Mouse (Mus musculus): Measurements from ENCODE around the gene Myrip. TPM values are rescaled to one million over a fixed set of nuclear protein-coding genes. Genes with fewer than 3 reads are reported as not detected.

The Myrip gene
- polyA plus RNA-seq, 2 experiments: 0.37 to 0.73 TPM

DNA sequence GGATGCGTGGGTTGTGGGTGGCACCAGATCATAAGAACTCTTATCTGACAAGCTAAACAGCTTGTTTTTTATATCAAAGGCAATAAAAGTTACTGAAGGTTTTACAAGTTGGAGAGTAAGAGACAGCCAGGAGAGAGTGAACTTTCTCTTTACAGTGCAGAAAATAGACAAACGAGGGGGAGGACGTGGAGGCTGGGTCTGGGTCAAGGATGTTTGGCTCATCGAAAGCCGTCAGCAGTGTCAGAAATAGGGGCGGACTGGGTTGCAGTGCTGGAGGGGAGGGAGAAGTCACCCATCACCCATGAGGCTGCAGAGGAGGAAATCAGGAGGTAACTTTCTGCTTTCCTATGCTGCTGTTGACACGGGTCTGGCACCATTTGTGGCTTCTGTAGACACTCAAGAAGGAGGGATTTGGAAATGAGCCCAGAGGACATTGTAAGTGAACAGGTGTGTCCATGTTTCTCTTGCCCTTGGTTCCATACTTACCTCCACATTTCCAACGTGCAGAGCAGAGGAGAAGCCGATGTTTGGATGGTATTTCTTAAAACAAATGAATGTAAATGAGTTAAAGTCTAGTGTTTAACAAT is 18.8 kb upstream of the Myrip start:
- H3K27ac ChIP-seq (replicated peaks; ENCODE audit: low read depth, low read length): no peak overlapping the region
- H3K36me3 ChIP-seq (ENCODE audit: control insufficient read depth, insufficient read depth, low read length): no peaks in the 10 kb centered on the region
- no peak for ATAC-seq (ENCODE audit: low FRiP score, low read depth)
- no peak overlapping the region for H3K9ac ChIP-seq (ENCODE audit: low read depth, low read length, severe bottlenecking)
- H3K27me3 ChIP-seq (ENCODE audit: control insufficient read depth, insufficient read depth, low read length): no peaks in the 10 kb centered on the region
- no peak overlapping the region for H3K4me2 ChIP-seq (replicated peaks; ENCODE audit: low read depth, low read length, severe bottlenecking)
- H3K9me3 ChIP-seq (ENCODE audit: control insufficient read depth, low read length): no peaks in the 10 kb centered on the region
- TF ChIP-seq POLR2A (IDR thresholded peaks at IDR 0.05; ENCODE audit: borderline replicate concordance, extremely low read depth, insufficient read depth, insufficient read length): no peak
- no peaks in the 10 kb centered on the region for H3K4me1 ChIP-seq (ENCODE audit: control insufficient read depth, insufficient read depth, low read length)
- no peak overlapping the region for H3K4me3 ChIP-seq (replicated peaks; ENCODE audit: low read length)
- 77% methylated on average over 9 of the region's 9 CpGs for WGBS
- no peak for DNase-seq (ENCODE audit: low spot score)

DNA sequence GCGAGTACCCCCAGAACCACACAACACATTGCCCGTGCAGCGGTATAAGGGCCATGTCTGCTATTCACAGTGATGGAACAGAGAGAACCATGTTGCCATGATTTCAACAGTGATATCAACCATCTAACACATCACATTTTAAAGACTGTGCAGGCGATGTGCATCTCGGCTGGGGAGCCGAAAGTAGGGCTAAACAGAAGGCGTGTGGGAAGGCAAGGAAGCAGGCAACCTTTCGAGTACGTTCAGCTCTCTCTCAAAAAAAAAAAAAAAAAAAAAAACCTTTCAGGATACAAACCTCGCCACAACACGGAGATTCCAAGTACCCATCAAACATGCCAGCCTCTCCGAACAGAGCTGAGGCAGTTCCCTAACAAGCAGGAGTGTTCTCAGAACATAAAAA is 17.8 kb upstream of the Myrip start:
- no peak for TF ChIP-seq POLR2A (IDR thresholded peaks at IDR 0.05; ENCODE audit: borderline replicate concordance, extremely low read depth, insufficient read depth, insufficient read length)
- no peak overlapping the region for H3K4me3 ChIP-seq (replicated peaks; ENCODE audit: low read length)
- no peak overlapping the region for H3K4me2 ChIP-seq (replicated peaks; ENCODE audit: low read depth, low read length, severe bottlenecking)
- DNase-seq (ENCODE audit: low spot score) (no peak), ATAC-seq (ENCODE audit: low FRiP score, low read depth) (no peak)
- WGBS: 85% methylated on average over 12 of the region's 12 CpGs
- H3K4me1 ChIP-seq (ENCODE audit: control insufficient read depth, insufficient read depth, low read length): no peaks in the 10 kb centered on the region
- no peaks in the 10 kb centered on the region for H3K36me3 ChIP-seq (ENCODE audit: control insufficient read depth, insufficient read depth, low read length)
- H3K27me3 ChIP-seq (ENCODE audit: control insufficient read depth, insufficient read depth, low read length): no peaks in the 10 kb centered on the region
- no peak overlapping the region for H3K27ac ChIP-seq (replicated peaks; ENCODE audit: low read depth, low read length)
- H3K9me3 ChIP-seq (ENCODE audit: control insufficient read depth, low read length): no peaks in the 10 kb centered on the region
- no peak overlapping the region for H3K9ac ChIP-seq (ENCODE audit: low read depth, low read length, severe bottlenecking)

DNA sequence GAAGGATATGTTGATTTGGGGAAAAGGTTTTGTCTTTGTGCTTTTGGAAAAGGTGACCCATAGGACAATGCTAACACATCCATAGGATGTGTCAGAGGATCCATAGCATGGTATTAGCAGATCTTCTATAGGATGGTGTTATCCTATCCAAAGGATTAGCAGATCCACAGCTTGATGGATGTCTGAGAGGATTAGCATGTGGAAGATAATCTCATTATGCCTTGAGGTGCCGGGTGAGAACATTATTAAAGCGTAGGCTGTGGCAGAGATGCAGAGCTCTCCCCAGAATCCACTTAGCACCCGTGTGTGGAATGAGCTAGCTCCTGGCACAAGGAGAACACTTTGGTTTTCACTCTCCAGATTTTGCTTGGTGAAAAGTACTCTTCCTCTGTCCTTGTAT is 13.3 kb upstream of the Myrip start:
- Histone ChIP-seq H3K36me3 (ENCODE audit: control insufficient read depth, insufficient read depth, low read length) (no peaks in the 10 kb centered on the region), H3K4me2 (replicated peaks; ENCODE audit: low read depth, low read length, severe bottlenecking) (no peak overlapping the region), H3K4me3 (replicated peaks; ENCODE audit: low read length) (no peak overlapping the region), H3K9me3 (ENCODE audit: control insufficient read depth, low read length) (no peaks in the 10 kb centered on the region), H3K4me1 (ENCODE audit: control insufficient read depth, insufficient read depth, low read length) (no peaks in the 10 kb centered on the region), H3K27ac (replicated peaks; ENCODE audit: low read depth, low read length) (no peak overlapping the region), H3K9ac (ENCODE audit: low read depth, low read length, severe bottlenecking) (no peak overlapping the region), H3K27me3 (ENCODE audit: control insufficient read depth, insufficient read depth, low read length) (no peaks in the 10 kb centered on the region)
- WGBS: 39% methylated on average over 3 of the region's 3 CpGs
- no peak for TF ChIP-seq POLR2A (IDR thresholded peaks at IDR 0.05; ENCODE audit: borderline replicate concordance, extremely low read depth, insufficient read depth, insufficient read length)
- DNase-seq (ENCODE audit: low spot score) (no peak), ATAC-seq (ENCODE audit: low FRiP score, low read depth) (no peak)

DNA sequence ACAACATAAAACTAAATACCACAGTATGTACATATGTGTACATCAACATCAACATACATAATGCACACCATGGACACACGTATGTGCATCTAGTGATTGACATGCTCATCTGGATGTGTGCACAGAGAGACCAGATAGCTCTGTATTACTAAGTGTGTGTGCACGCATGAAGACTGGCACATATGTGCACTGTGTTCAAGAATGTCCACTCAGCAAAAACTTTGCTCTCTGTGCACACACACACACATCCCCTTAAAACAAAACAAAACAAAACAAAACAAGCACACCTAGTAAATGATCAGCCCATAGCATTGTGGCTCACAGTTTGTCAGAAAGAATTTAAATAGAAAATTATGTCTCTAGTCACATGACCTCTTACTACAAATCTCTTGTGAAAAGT is 10.9 kb upstream of the Myrip start:
- 87% methylated on average over 2 of the region's 2 CpGs for WGBS
- no peaks in the 10 kb centered on the region for H3K9me3 ChIP-seq (ENCODE audit: control insufficient read depth, low read length)
- no peak overlapping the region for H3K4me3 ChIP-seq (replicated peaks; ENCODE audit: low read length)

DNA sequence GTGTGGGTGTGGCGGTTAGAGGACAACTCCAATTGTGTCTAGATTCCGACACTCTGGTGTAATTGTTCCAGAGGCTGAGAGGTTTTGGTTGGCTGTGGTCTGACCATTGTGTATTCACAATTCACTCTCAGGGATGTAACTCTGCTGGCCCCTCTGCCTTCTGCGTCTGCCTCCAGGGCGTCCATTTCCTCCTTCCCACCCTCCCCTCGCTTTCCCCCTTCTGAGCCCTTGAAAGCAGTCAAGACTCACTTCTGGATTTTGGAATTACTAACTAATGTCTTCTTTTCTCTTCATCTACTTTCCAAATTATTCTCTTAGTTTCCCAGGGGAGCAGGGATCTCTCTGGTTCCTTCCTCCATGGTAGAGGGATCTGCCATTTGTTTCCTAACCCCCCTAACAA is 8.8 kb upstream of the Myrip start:
- 75% methylated on average over 5 of the region's 5 CpGs for WGBS

More for the DNA sequence above, 10.9 kb upstream of the Myrip start:
- Histone ChIP-seq H3K4me2 (replicated peaks; ENCODE audit: low read depth, low read length, severe bottlenecking) (no peak overlapping the region), H3K9ac (ENCODE audit: low read depth, low read length, severe bottlenecking) (no peak overlapping the region), H3K27ac (replicated peaks; ENCODE audit: low read depth, low read length) (no peak overlapping the region), H3K36me3 (ENCODE audit: control insufficient read depth, insufficient read depth, low read length) (no peaks in the 10 kb centered on the region), H3K4me1 (ENCODE audit: control insufficient read depth, insufficient read depth, low read length) (no peaks in the 10 kb centered on the region), H3K27me3 (ENCODE audit: control insufficient read depth, insufficient read depth, low read length) (no peaks in the 10 kb centered on the region)
- no peak for TF ChIP-seq POLR2A (IDR thresholded peaks at IDR 0.05; ENCODE audit: borderline replicate concordance, extremely low read depth, insufficient read depth, insufficient read length)
- DNase-seq (ENCODE audit: low spot score): no peak
- no peak for ATAC-seq (ENCODE audit: low FRiP score, low read depth)

DNA sequence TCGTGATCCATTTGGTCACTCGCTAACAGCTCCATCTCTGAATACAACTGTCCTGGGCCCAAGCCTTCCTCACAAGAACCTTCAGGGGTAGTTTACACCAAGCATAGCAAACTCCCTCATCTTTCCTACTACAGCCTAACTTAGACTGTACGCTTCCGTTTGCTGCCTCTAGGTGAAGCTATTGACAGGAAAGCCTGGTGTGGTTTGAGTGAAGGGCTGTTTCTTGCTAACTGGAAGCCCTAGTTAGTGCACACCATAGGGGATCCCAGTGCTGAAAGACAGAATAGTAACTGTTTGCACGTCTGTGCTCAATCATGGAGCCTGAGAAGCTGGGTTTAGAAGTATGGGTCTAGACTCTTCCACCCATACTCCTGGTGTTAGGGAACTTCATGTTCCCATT is 5.8 kb upstream of the Myrip start:
- no peak overlapping the region for H3K4me3 ChIP-seq (replicated peaks; ENCODE audit: low read length)
- 77% methylated on average over 5 of the region's 5 CpGs for WGBS
- no peak for DNase-seq (ENCODE audit: low spot score)

More for the DNA sequence above, 8.8 kb upstream of the Myrip start:
- Histone ChIP-seq H3K4me1 (ENCODE audit: control insufficient read depth, insufficient read depth, low read length) (no peaks in the 10 kb centered on the region), H3K9me3 (ENCODE audit: control insufficient read depth, low read length) (no peaks in the 10 kb centered on the region), H3K9ac (ENCODE audit: low read depth, low read length, severe bottlenecking) (no peak overlapping the region), H3K36me3 (ENCODE audit: control insufficient read depth, insufficient read depth, low read length) (no peaks in the 10 kb centered on the region), H3K27ac (replicated peaks; ENCODE audit: low read depth, low read length) (no peak overlapping the region), H3K4me2 (replicated peaks; ENCODE audit: low read depth, low read length, severe bottlenecking) (no peak overlapping the region), H3K4me3 (replicated peaks; ENCODE audit: low read length) (no peak overlapping the region), H3K27me3 (ENCODE audit: control insufficient read depth, insufficient read depth, low read length) (no peaks in the 10 kb centered on the region)
- no peak for TF ChIP-seq POLR2A (IDR thresholded peaks at IDR 0.05; ENCODE audit: borderline replicate concordance, extremely low read depth, insufficient read depth, insufficient read length)
- DNase-seq (ENCODE audit: low spot score): no peak
- ATAC-seq (ENCODE audit: low FRiP score, low read depth): no peak

More for the DNA sequence above, 5.8 kb upstream of the Myrip start:
- Histone ChIP-seq H3K36me3 (ENCODE audit: control insufficient read depth, insufficient read depth, low read length) (no peaks in the 10 kb centered on the region), H3K27ac (replicated peaks; ENCODE audit: low read depth, low read length) (no peak overlapping the region), H3K4me1 (ENCODE audit: control insufficient read depth, insufficient read depth, low read length) (no peaks in the 10 kb centered on the region), H3K27me3 (ENCODE audit: control insufficient read depth, insufficient read depth, low read length) (no peaks in the 10 kb centered on the region), H3K9me3 (ENCODE audit: control insufficient read depth, low read length) (no peaks in the 10 kb centered on the region), H3K9ac (ENCODE audit: low read depth, low read length, severe bottlenecking) (no peak overlapping the region), H3K4me2 (replicated peaks; ENCODE audit: low read depth, low read length, severe bottlenecking) (no peak overlapping the region)
- no peak for TF ChIP-seq POLR2A (IDR thresholded peaks at IDR 0.05; ENCODE audit: borderline replicate concordance, extremely low read depth, insufficient read depth, insufficient read length)
- no peak for ATAC-seq (ENCODE audit: low FRiP score, low read depth)

All from limb, embryonic 14.5 days (tissue).